Mouse (Mus musculus) limb, embryonic 13.5 days (tissue): ENCODE results near the gene Hnrnpk. TPM values are rescaled to one million over a fixed set of nuclear protein-coding genes. Genes with fewer than 3 reads are reported as not detected.

Source experiments
- ATAC-seq: fragments of 200-750 bp; cut with Nextera tagmentation; 2 replicates; pipeline ENCODE4 v1.8.0; 2017; ENCODE audit warnings: low read depth, moderate number of reproducible peaks, moderate TSS enrichment; ENCODE audit not compliant: low FRiP score
- H3K27ac ChIP-seq: fragments of 300-500 bp; sonication (generic); 2 replicates; pipeline ENCODE4 v1.5.1; 2015; ENCODE audit warnings: inconsistent platforms, mild to moderate bottlenecking, moderate library complexity
- H3K27me3 ChIP-seq: fragments of 300-500 bp; sonication (generic); 2 replicates; pipeline ENCODE4 v1.6.1; 2015; ENCODE audit warnings: mild to moderate bottlenecking, inconsistent platforms
- H3K36me3 ChIP-seq: fragments of 300-500 bp; sonication (generic); 2 replicates; pipeline ENCODE4 v1.6.1; 2015; ENCODE audit warnings: inconsistent platforms, mild to moderate bottlenecking, moderate library complexity
- H3K4me1 ChIP-seq: fragments of 300-500 bp; sonication (generic); 2 replicates; pipeline ENCODE4 v1.6.1; 2015; ENCODE audit warnings: inconsistent platforms
- H3K4me2 ChIP-seq: fragments of 300-500 bp; sonication (generic); replicated peaks from 2 replicates; pipeline ENCODE4 v1.6.1; 2015; ENCODE audit warnings: inconsistent platforms, mild to moderate bottlenecking, moderate library complexity
- H3K4me3 ChIP-seq: fragments of 300-500 bp; sonication (generic); 2 replicates; pipeline ENCODE4 v1.5.1; 2015; ENCODE audit warnings: moderate library complexity, mild to moderate bottlenecking, inconsistent platforms
- H3K9ac ChIP-seq: fragments of 300-500 bp; sonication (generic); 2 replicates; pipeline ENCODE4 v1.6.1; 2015; ENCODE audit warnings: mild to moderate bottlenecking, inconsistent platforms
- H3K9me3 ChIP-seq: fragments of 300-500 bp; sonication (generic); 2 replicates; pipeline ENCODE4 v1.6.1; 2016; ENCODE audit warnings: inconsistent platforms
- WGBS: fragments of 180-500 bp; shearing (Covaris S2); methylation state at CpG from one replicate; pipeline ENCODE4 v1.1.7; 2015; 5-methylcytosine and 5-hydroxymethylcytosine counted together
- microRNA counts: library from miRNA; unstranded; fragments of <30 nt; microRNA quantifications from one replicate; lab custom pipeline; 2016
- microRNA-seq: library from miRNA; unstranded; fragments of <30 nt; microRNA quantifications from one replicate; pipeline ENCODE4, GENCODE M21; 2016
- polyA plus RNA-seq: library from polyadenylated mRNA; unstranded; fragments of >200 nt; fragmentation: Nextera tagmentation; extraction: Ambion mirVana; gene quantifications from 2 replicates; pipeline ENCODE4 v1.2.1, GENCODE M21; 2015

Hnrnpk gene
- polyA plus RNA-seq, 1 experiment from 2014 or later = 1,850 TPM

DNA sequence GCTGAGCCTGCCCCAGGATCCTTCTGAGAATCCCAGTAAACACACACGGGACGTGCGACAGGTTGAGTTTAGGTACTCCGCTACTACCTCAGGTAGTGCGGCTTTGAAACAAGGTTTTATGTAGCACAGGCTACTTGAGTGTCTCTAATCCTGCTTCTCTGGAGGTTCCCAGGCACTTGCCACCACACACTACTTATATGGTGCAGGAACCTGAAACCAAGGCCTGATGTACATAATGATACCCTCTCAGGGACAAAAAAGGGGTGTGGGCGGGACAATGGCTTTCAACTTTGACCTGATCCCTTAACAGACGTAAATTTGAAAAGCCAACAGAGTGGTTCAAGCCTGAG is 43.9 kb downstream of the Hnrnpk start:
- H3K27ac ChIP-seq = no peak overlapping the region

GRCm38 (mm10) chr13:58358629-58359303 is 44.4 kb downstream of the Hnrnpk start, which contains the start of gene Kif27:
Kif27 (minus strand) TSS chr13:58359122.
- H3K4me3 ChIP-seq = peak within 1 kb of the TSS; percentile 68
- no peaks in the 10 kb centered on the region for H3K36me3 ChIP-seq
- H3K4me2 ChIP-seq = peak within 1 kb of the TSS; percentile 95
- H3K27ac ChIP-seq = no peak within 1 kb of the TSS
- H3K9ac ChIP-seq = peak within 1 kb of the TSS; percentile 78
- peak; percentile 99 for ATAC-seq
- H3K4me1 ChIP-seq = peaks cover 6% of the 10 kb centered on the region; the same call in 1 of the 2 replicates
- under 1% methylated on average over 82 of the region's 85 CpGs for WGBS
- no peaks in the 10 kb centered on the region for H3K9me3 ChIP-seq
- no peaks in the 10 kb centered on the region for H3K27me3 ChIP-seq

More for the DNA sequence above, 43.9 kb downstream of the Hnrnpk start:
- Histone ChIP-seq H3K36me3 (no peaks in the 10 kb centered on the region), H3K4me3 (peak overlapping the region; percentile 68), H3K27me3 (no peaks in the 10 kb centered on the region), H3K9me3 (no peaks in the 10 kb centered on the region), H3K4me1 (peaks cover 6% of the 10 kb centered on the region; the same call in 1 of the 2 replicates), H3K4me2 (peak overlapping the region; percentile 95), H3K9ac (peak overlapping the region; percentile 78; the same call in 1 of the 2 replicates)
- 4% methylated on average over 7 of the region's 7 CpGs for WGBS
- ATAC-seq = peak; percentile 71

- H3K27ac ChIP-seq = no peak overlapping the region
- H3K4me2 ChIP-seq = no peak overlapping the region
- H3K27me3 ChIP-seq = no peaks in the 10 kb centered on the region
- no peaks in the 10 kb centered on the region for H3K4me1 ChIP-seq
- H3K9me3 ChIP-seq = no peaks in the 10 kb centered on the region
- no peaks in the 10 kb centered on the region for H3K36me3 ChIP-seq
- no peak for ATAC-seq
- no peak overlapping the region for H3K4me3 ChIP-seq
- H3K9ac ChIP-seq = no peak overlapping the region
Observed at GRCm38 (mm10) chr13:58352996-58353395, 50.1 kb downstream of the Hnrnpk start.

GRCm38 (mm10) chr13:58350606-58351005 is 52.5 kb downstream of the Hnrnpk start:
- no peak for ATAC-seq
- H3K36me3 ChIP-seq = no peaks in the 10 kb centered on the region
- no peak overlapping the region for H3K9ac ChIP-seq
- no peaks in the 10 kb centered on the region for H3K27me3 ChIP-seq
- no peaks in the 10 kb centered on the region for H3K9me3 ChIP-seq
- no peaks in the 10 kb centered on the region for H3K4me1 ChIP-seq
- no peak overlapping the region for H3K4me3 ChIP-seq
- H3K27ac ChIP-seq = no peak overlapping the region
- no peak overlapping the region for H3K4me2 ChIP-seq
- 56% methylated on average over 4 of the region's 4 CpGs for WGBS

GRCm38 (mm10) chr13:58344505-58344904 is 58.6 kb downstream of the Hnrnpk start:
- 85% methylated on average over 9 of the region's 9 CpGs for WGBS
- Histone ChIP-seq H3K4me3 (no peak overlapping the region), H3K27me3 (no peaks in the 10 kb centered on the region), H3K27ac (no peak overlapping the region), H3K36me3 (no peaks in the 10 kb centered on the region), H3K9ac (no peak overlapping the region), H3K4me1 (no peaks in the 10 kb centered on the region), H3K4me2 (no peak overlapping the region), H3K9me3 (no peaks in the 10 kb centered on the region)
- no peak for ATAC-seq

MicroRNAs encoded within 50 kb of the gene (microRNA counts, 519-probe panel; counts per million panel counts)
- microRNA mmu-miR-7a (lab: Ali Mortazavi, UCI) = 2,851 counts per million, percentile 45 among the panel's probes with 10 or more counts

Small RNAs within 50 kb of the gene (microRNA-seq; reads per million reads assigned to microRNA genes)
- gene Mir7-1 = 52.2 reads per million, percentile 45 among the genes with 10 or more reads in this experiment

Other genes with a start within 250 kb of the Hnrnpk start
- 38.9 and 41.3 TPM in 2 replicates for gene Idnk, start 245.7 kb downstream of the Hnrnpk start, polyA plus RNA-seq
- gene Ubqln1, start 187.7 kb downstream of the Hnrnpk start, polyA plus RNA-seq = 94.0 and 101 TPM in 2 replicates
- 25.1 TPM in 2 replicates for gene Gkap1, start 127.6 kb downstream of the Hnrnpk start, polyA plus RNA-seq
- 0.70 and 1.1 TPM in 2 replicates for gene Kif27, start 44.2 kb downstream of the Hnrnpk start, polyA plus RNA-seq
- gene 2210016F16Rik, start 18.1 kb downstream of the Hnrnpk start, polyA plus RNA-seq = 22.8 and 24.6 TPM in 2 replicates
- gene Rmi1, start 1.1 kb downstream of the Hnrnpk start, polyA plus RNA-seq = 25.2 and 27.5 TPM in 2 replicates
- 0.09 TPM in 1 of 2 replicates, not detected in the other for gene Slc28a3, start 207.5 kb upstream of the Hnrnpk start, polyA plus RNA-seq